Mouse (Mus musculus): ENCODE measurements around the gene Phlda1. TPM values are rescaled to one million over a fixed set of nuclear protein-coding genes. Genes with fewer than 3 reads are reported as not detected.

Phlda1 gene
- polyA plus RNA-seq, 1 experiment from 2014 or later, result 44.4 TPM

DNA sequence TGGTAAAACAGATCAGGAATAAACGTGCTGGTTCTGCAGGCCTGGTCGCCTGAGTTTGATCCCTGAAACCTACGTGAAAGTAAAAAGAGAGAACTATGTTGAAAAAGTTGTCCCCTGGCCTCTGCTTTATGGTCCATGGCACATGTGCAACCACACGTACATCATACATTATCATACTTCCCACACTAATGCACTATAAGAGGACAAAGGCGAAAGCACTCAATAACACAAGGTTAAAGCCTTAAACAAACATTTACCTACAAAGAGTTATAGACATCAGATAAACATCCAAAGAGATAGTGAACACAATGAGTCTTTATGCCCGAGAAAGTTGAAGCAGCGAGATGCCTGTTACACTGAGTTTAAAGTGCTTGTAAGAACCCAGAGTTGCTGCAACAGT, 24.3 kb downstream of the Phlda1 start:
- no peaks in the 10 kb centered on the region for H3K36me3 ChIP-seq (ENCODE audit: control insufficient read depth, insufficient read depth, low read length)
- WGBS, result 47% methylated on average over 7 of the region's 7 CpGs
- no peaks in the 10 kb centered on the region for H3K9me3 ChIP-seq (replicated peaks; ENCODE audit: control insufficient read depth, low read length)
- H3K4me1 ChIP-seq (ENCODE audit: control insufficient read depth, insufficient read depth, low read length), result peaks cover 19% of the 10 kb centered on the region; the same call in 1 of the 2 replicates
- no peak overlapping the region for H3K9ac ChIP-seq (ENCODE audit: low read length)
- H3K27me3 ChIP-seq (ENCODE audit: control insufficient read depth, insufficient read depth, low read length), result no peaks in the 10 kb centered on the region
- no peak overlapping the region; the same call in 1 of the 2 replicates for H3K27ac ChIP-seq (ENCODE audit: low read length)
- H3K4me3 ChIP-seq (replicated peaks; ENCODE audit: low read length), result no peak overlapping the region
- H3K4me2 ChIP-seq (ENCODE audit: low read depth, low read length), result no peak overlapping the region
- ATAC-seq (ENCODE audit: insufficient read depth, low FRiP score), result peak; percentile 58; the same call in 1 of the 2 replicates

- H3K27ac ChIP-seq (ENCODE audit: low read length), result no peak overlapping the region
- H3K9ac ChIP-seq (ENCODE audit: low read length), result no peak overlapping the region
- WGBS, result 58% methylated on average over 8 of the region's 8 CpGs
- H3K27me3 ChIP-seq (ENCODE audit: control insufficient read depth, insufficient read depth, low read length), result no peaks in the 10 kb centered on the region
- ATAC-seq (ENCODE audit: insufficient read depth, low FRiP score), result no peak
- H3K9me3 ChIP-seq (replicated peaks; ENCODE audit: control insufficient read depth, low read length), result no peaks in the 10 kb centered on the region
- H3K4me2 ChIP-seq (ENCODE audit: low read depth, low read length), result no peak overlapping the region
- no peaks in the 10 kb centered on the region for H3K36me3 ChIP-seq (ENCODE audit: control insufficient read depth, insufficient read depth, low read length)
- H3K4me3 ChIP-seq (replicated peaks; ENCODE audit: low read length), result no peak overlapping the region
- peaks cover 10% of the 10 kb centered on the region for H3K4me1 ChIP-seq (ENCODE audit: control insufficient read depth, insufficient read depth, low read length)
These were observed 28.6 kb downstream of the Phlda1 start for GRCm38 (mm10) chr10:111534691-111535090.

GRCm38 (mm10) chr10:111537410-111537809, 31.3 kb downstream of the Phlda1 start:
- no peak for ATAC-seq (ENCODE audit: insufficient read depth, low FRiP score)
- no peak overlapping the region for H3K27ac ChIP-seq (ENCODE audit: low read length)
- no peaks in the 10 kb centered on the region for H3K27me3 ChIP-seq (ENCODE audit: control insufficient read depth, insufficient read depth, low read length)
- WGBS, result 71% methylated on average over 19 of the region's 19 CpGs
- no peak overlapping the region; the same call in 1 of the 2 replicates for H3K9ac ChIP-seq (ENCODE audit: low read length)
- H3K9me3 ChIP-seq (replicated peaks; ENCODE audit: control insufficient read depth, low read length), result no peaks in the 10 kb centered on the region
- H3K4me3 ChIP-seq (replicated peaks; ENCODE audit: low read length), result no peak overlapping the region
- H3K4me1 ChIP-seq (ENCODE audit: control insufficient read depth, insufficient read depth, low read length), result peaks cover 9% of the 10 kb centered on the region
- no peaks in the 10 kb centered on the region for H3K36me3 ChIP-seq (ENCODE audit: control insufficient read depth, insufficient read depth, low read length)
- peak overlapping the region; percentile 40 for H3K4me2 ChIP-seq (ENCODE audit: low read depth, low read length)

DNA sequence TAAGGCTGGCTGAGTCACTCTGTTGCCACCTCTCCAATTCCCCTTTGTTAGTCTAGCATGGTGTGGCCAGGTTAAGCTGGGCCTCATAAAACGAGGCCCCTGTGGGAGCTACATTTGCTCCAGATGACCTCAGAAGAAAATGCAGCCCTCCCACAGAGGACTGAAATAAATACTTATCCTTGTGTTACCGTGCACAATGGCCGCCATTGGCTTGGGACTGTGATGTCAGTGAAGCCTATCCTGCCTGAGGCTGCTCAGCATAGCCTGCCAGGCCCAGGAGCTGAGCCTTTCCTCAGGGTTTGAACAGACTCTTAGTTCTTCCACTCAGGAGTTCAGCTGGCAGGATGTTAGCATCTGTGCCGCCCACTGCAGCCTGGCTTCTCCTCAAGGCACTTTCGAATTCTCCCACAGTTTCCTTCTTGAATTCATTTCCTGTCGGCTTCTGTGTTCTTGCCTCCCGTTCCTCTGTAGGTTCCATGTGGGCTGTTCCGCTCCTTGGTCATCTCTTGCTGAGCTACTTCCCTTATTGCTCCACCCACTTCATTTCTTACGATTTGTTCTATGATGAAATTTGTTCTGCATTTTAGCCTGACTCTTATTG, 33.7 kb downstream of the Phlda1 start:
- peak overlapping the region; percentile 19; the same call in 1 of the 2 replicates for H3K9ac ChIP-seq (ENCODE audit: low read length)
- 30% methylated on average over 9 of the region's 9 CpGs for WGBS
- H3K4me2 ChIP-seq (ENCODE audit: low read depth, low read length), result 0 out of 2 replicates have a peak overlapping the region, but pooled peaks have one; percentile 6
- no peaks in the 10 kb centered on the region for H3K9me3 ChIP-seq (replicated peaks; ENCODE audit: control insufficient read depth, low read length)
- no peaks in the 10 kb centered on the region for H3K36me3 ChIP-seq (ENCODE audit: control insufficient read depth, insufficient read depth, low read length)
- peaks cover 19% of the 10 kb centered on the region for H3K4me1 ChIP-seq (ENCODE audit: control insufficient read depth, insufficient read depth, low read length)
- H3K4me3 ChIP-seq (replicated peaks; ENCODE audit: low read length), result no peak overlapping the region
- H3K27ac ChIP-seq (ENCODE audit: low read length), result peak overlapping the region; percentile 72
- H3K27me3 ChIP-seq (ENCODE audit: control insufficient read depth, insufficient read depth, low read length), result no peaks in the 10 kb centered on the region
- ATAC-seq (ENCODE audit: insufficient read depth, low FRiP score), result peak; percentile 54; the same call in 1 of the 2 replicates

GRCm38 (mm10) chr10:111540678-111541077, 34.6 kb downstream of the Phlda1 start:
- no peak for ATAC-seq (ENCODE audit: insufficient read depth, low FRiP score)
- 90% methylated on average over 9 of the region's 9 CpGs for WGBS
- no peak overlapping the region for H3K27ac ChIP-seq (ENCODE audit: low read length)

DNA sequence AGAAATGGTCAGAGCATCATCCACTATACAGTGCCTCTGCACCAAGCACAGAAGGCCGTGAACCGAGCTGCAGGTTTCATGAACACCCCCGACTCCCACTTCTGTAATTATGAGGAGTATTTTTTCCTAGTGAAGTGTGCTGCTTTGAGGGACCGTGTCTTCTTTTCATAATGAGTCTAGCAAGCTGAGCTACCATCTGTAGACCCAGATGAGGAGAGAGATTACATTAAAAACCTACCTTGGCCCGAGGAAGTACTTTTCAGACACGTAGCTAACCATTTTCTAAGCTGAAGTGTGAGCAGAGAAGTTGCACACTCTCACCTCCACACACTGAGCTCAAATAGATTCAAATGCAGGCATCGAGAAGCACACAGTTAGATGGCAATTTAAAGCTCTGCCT, 37.0 kb downstream of the Phlda1 start:
- Histone ChIP-seq H3K27ac (ENCODE audit: low read length) (no peak overlapping the region; the same call in 1 of the 2 replicates), H3K4me2 (ENCODE audit: low read depth, low read length) (no peak overlapping the region), H3K27me3 (ENCODE audit: control insufficient read depth, insufficient read depth, low read length) (no peaks in the 10 kb centered on the region), H3K36me3 (ENCODE audit: control insufficient read depth, insufficient read depth, low read length) (no peaks in the 10 kb centered on the region), H3K4me1 (ENCODE audit: control insufficient read depth, insufficient read depth, low read length) (peaks cover 20% of the 10 kb centered on the region), H3K9ac (ENCODE audit: low read length) (no peak overlapping the region), H3K9me3 (replicated peaks; ENCODE audit: control insufficient read depth, low read length) (no peaks in the 10 kb centered on the region), H3K4me3 (replicated peaks; ENCODE audit: low read length) (no peak overlapping the region)
- no peak for ATAC-seq (ENCODE audit: insufficient read depth, low FRiP score)
- WGBS, result 80% methylated on average over 7 of the region's 7 CpGs

More at GRCm38 (mm10) chr10:111540678-111541077, 34.6 kb downstream of the Phlda1 start:
- H3K36me3 ChIP-seq (ENCODE audit: control insufficient read depth, insufficient read depth, low read length), result no peaks in the 10 kb centered on the region
- H3K4me3 ChIP-seq (replicated peaks; ENCODE audit: low read length), result no peak overlapping the region
- H3K4me1 ChIP-seq (ENCODE audit: control insufficient read depth, insufficient read depth, low read length), result peaks cover 20% of the 10 kb centered on the region
- H3K9me3 ChIP-seq (replicated peaks; ENCODE audit: control insufficient read depth, low read length), result no peaks in the 10 kb centered on the region
- H3K27me3 ChIP-seq (ENCODE audit: control insufficient read depth, insufficient read depth, low read length), result no peaks in the 10 kb centered on the region
- H3K4me2 ChIP-seq (ENCODE audit: low read depth, low read length), result no peak overlapping the region
- H3K9ac ChIP-seq (ENCODE audit: low read length), result no peak overlapping the region

DNA sequence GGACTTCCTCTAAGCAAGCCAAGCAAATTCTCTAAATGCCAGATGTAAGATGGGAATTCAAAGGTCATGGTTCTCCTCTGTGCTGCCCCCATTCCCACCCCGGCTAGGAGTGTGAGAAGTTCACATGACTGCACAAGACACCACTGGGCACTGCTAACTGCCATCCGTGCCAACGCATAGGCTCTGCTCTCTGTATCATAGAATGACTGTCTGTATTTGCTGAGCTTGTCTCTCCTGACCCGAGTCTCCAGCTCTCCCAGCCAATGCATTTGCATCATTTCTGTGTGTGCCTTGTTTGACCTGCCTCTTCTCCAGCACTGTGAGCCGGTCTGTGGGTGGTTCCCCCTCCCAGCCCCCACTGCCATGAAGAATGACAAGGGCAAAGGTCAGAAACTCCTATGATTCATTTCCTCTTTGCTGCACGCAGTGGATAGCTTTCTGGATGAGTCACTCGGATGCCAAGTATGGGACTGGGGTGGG, 37.7 kb downstream of the Phlda1 start:
- ATAC-seq (ENCODE audit: insufficient read depth, low FRiP score), result peak; percentile 57
- Histone ChIP-seq H3K27ac (ENCODE audit: low read length) (peak overlapping the region; percentile 46), H3K4me1 (ENCODE audit: control insufficient read depth, insufficient read depth, low read length) (peaks cover 20% of the 10 kb centered on the region), H3K4me3 (replicated peaks; ENCODE audit: low read length) (no peak overlapping the region), H3K4me2 (ENCODE audit: low read depth, low read length) (no peak overlapping the region), H3K36me3 (ENCODE audit: control insufficient read depth, insufficient read depth, low read length) (no peaks in the 10 kb centered on the region), H3K27me3 (ENCODE audit: control insufficient read depth, insufficient read depth, low read length) (no peaks in the 10 kb centered on the region), H3K9ac (ENCODE audit: low read length) (no peak overlapping the region), H3K9me3 (replicated peaks; ENCODE audit: control insufficient read depth, low read length) (no peaks in the 10 kb centered on the region)
- 12% methylated on average over 7 of the region's 7 CpGs for WGBS

DNA sequence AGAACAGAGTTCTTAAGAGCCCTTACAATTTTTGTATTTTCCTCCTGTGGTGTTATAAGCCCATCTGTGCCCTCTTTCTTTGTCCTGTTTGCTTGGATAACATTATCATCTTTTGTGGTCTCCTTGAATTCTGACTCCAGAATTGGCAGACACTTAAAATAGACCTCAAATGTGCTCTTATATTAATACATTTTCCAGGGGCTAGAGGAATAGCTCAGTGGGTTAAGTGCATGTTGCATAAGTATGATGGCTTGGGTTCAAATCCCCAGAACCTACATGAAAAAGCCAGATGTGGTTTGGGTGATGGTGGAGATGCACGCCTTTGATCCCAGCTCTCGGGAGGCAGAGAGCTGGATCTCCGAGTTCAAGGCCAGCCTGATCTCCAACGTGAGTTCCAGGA, 38.2 kb downstream of the Phlda1 start:
- Histone ChIP-seq H3K4me3 (replicated peaks; ENCODE audit: low read length) (no peak overlapping the region), H3K4me2 (ENCODE audit: low read depth, low read length) (no peak overlapping the region), H3K27ac (ENCODE audit: low read length) (peak overlapping the region; percentile 46), H3K9ac (ENCODE audit: low read length) (no peak overlapping the region), H3K4me1 (ENCODE audit: control insufficient read depth, insufficient read depth, low read length) (peaks cover 20% of the 10 kb centered on the region), H3K27me3 (ENCODE audit: control insufficient read depth, insufficient read depth, low read length) (no peaks in the 10 kb centered on the region), H3K36me3 (ENCODE audit: control insufficient read depth, insufficient read depth, low read length) (no peaks in the 10 kb centered on the region), H3K9me3 (replicated peaks; ENCODE audit: control insufficient read depth, low read length) (no peaks in the 10 kb centered on the region)
- 79% methylated on average over 4 of the region's 4 CpGs for WGBS
- no peak for ATAC-seq (ENCODE audit: insufficient read depth, low FRiP score)

GRCm38 (mm10) chr10:111545648-111546047, 39.6 kb downstream of the Phlda1 start:
- no peaks in the 10 kb centered on the region for H3K27me3 ChIP-seq (ENCODE audit: control insufficient read depth, insufficient read depth, low read length)
- peaks cover 18% of the 10 kb centered on the region for H3K4me1 ChIP-seq (ENCODE audit: control insufficient read depth, insufficient read depth, low read length)
- ATAC-seq (ENCODE audit: insufficient read depth, low FRiP score), result peak; percentile 82
- H3K36me3 ChIP-seq (ENCODE audit: control insufficient read depth, insufficient read depth, low read length), result no peaks in the 10 kb centered on the region
- 54% methylated on average over 4 of the region's 4 CpGs for WGBS
- H3K4me2 ChIP-seq (ENCODE audit: low read depth, low read length), result no peak overlapping the region
- H3K27ac ChIP-seq (ENCODE audit: low read length), result no peak overlapping the region
- no peak overlapping the region for H3K9ac ChIP-seq (ENCODE audit: low read length)
- H3K9me3 ChIP-seq (replicated peaks; ENCODE audit: control insufficient read depth, low read length), result no peaks in the 10 kb centered on the region
- H3K4me3 ChIP-seq (replicated peaks; ENCODE audit: low read length), result no peak overlapping the region
